Mouse (Mus musculus) myocyte (in vitro differentiated cells): ENCODE results near the gene Gm7257.

Source experiments
- POLR2A ChIP-seq: IDR thresholded peaks from one replicate; pipeline ENCODE4 v1.6.1; 2011; ENCODE audit warnings: low read depth, mild to moderate bottlenecking, control low read depth, moderate library complexity; ENCODE audit not compliant: insufficient read length
- POLR2AphosphoS2 ChIP-seq: IDR thresholded peaks from one replicate; pipeline ENCODE4 v1.6.1; 2011; ENCODE audit warnings: low read depth, control low read depth; ENCODE audit not compliant: insufficient read length
- SRF ChIP-seq: IDR thresholded peaks from one replicate; pipeline ENCODE4 v1.6.1; 2011; ENCODE audit warnings: low read depth; ENCODE audit not compliant: control insufficient read depth, insufficient read length
- TCF12 ChIP-seq: IDR thresholded peaks from one replicate; pipeline ENCODE4 v1.6.1; 2011; ENCODE audit warnings: mild to moderate bottlenecking, control low read depth; ENCODE audit not compliant: poor library complexity, insufficient read depth, severe bottlenecking

- TF ChIP-seq POLR2A, result no peak
- no peak for TF ChIP-seq SRF
- no peak for TF ChIP-seq POLR2AphosphoS2
- no peak for TF ChIP-seq TCF12
Measured at GRCm38 (mm10) chr9:36475338-36475737, 43.7 kb downstream of the Gm7257 start, which contains the start of gene Gm9513.
